Mouse (Mus musculus) cerebral cortex, adult 2 months (tissue): ENCODE measurements around the gene Lef1.

Experiments
- WGBS: fragments of 180-500 bp; shearing (Covaris S2); methylation state at CpG from one replicate; pipeline ENCODE4 v1.1.7; 2018; 5-methylcytosine and 5-hydroxymethylcytosine counted together

The Lef1 gene

DNA sequence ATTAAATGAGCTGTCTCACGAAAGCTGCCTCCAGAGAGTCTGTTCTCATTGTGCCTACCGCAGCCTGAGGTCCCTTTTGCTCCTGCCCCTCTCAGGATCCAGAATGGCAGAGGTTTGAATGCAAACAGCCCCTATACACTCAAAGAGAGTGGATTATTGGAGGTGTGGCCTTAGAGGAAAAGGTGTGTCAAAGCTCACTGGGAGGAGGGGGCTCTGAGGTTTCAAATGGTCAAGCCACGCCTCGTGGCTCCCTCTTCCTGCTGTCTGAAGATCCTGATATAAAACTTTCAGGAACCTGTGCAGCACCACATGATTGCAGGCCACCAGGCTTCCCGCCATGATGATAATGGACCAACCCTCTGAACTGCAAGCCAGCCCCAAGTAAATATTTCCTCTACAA is 137.6 kb downstream of the Lef1 start:
- 92% methylated on average over 5 of the region's 5 CpGs for WGBS

DNA sequence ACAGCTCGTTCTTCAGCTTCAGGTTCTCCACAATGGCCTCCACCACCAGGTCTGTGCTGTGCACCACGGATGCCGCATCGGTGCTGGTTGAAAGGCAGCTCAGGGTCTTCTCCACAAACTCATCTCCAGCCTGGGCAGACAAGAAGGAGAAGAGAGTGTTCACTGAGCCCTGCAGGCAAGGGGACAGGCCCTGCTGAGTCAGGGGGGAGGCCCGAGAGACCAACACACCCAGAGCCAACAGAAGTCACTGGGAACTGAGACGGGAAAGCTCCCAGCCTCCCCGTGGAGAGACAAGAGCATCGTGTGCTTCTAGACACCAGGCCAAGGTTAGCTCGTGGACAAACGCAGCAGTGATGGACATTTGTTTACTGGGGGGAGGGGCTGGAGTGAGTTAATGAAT is 138.2 kb downstream of the Lef1 start:
- 87% methylated on average over 10 of the region's 10 CpGs for WGBS

DNA sequence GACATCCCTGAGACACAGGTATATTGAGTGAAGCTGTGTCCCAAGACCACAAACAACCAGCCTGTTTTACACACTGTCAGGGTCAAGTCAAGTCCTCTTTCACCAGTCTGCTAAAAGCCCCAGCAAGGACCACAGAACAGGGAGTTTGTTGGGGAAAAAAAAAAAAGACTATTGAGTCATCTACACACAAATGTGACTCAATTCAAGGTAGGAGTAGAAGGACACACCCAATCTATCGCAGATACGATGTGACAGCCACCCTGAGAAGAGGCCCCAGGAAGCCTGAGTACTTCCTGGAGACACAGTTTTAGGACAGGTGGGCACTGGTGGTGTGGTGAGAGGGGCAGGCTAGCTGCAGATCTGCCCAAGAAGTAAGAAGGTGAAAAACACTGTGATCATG is 140.0 kb downstream of the Lef1 start:
- WGBS: 66% methylated on average over 2 of the region's 2 CpGs

DNA sequence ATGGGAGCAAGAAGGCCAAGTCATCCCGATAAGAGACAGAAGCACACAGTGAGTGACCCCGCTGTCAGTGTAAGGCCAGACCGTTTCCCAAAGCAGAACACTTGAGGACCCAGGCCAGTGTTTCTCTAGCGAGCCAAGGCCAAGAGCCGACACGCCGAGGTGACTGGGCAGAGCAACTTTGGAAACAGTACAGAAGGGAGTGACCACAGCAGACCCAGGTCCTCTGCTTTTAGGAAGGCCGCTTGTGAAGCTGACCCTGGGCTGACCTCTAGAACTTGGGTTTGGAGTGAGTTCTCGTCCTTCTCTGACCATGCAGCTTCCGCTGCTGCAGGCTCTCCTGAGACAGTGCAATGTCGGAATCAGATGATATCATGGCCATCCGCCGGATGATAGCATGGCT is 140.7 kb downstream of the Lef1 start:
- WGBS: 91% methylated on average over 13 of the region's 13 CpGs

DNA sequence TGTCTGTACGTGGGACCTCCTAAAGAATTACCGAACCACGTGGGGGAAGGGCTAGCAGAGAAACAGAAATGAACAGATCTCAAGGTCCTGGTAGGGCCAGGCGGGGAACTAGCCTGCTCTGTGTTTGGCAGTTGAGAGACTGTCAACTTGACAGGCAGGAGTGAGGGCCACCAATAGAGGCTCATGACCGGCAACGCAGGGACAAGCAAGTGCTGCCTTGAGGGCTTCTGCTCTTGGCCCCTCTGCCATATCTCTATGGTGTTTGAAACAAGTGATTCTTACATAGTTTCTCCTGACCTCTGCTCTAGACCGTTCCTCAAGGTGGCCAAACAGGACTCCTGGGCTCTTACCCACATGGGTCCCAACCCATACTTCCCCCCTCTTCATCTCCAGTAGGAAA is 141.3 kb downstream of the Lef1 start:
- 95% methylated on average over 7 of the region's 7 CpGs for WGBS

DNA sequence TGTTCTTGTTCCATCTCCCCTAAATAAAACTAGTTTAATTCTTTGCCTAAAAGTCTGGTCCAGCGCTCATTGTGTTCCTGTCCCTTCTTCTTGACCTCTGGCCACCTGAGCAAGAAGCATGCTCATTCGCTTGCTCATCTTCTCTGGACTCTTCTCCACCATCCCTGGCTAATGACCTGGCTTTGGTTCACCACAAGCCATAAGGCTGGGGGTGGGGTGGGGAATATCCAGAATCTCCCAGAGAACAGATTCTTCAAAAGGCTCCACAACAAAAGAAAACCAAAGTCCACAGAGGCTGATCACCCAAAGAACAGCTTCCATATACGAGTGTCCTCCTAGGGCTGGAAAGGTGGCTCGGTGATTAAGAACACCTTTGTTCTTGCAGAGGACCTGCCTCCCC is 144.7 kb downstream of the Lef1 start:
- WGBS: 97% methylated on average over 4 of the region's 4 CpGs

DNA sequence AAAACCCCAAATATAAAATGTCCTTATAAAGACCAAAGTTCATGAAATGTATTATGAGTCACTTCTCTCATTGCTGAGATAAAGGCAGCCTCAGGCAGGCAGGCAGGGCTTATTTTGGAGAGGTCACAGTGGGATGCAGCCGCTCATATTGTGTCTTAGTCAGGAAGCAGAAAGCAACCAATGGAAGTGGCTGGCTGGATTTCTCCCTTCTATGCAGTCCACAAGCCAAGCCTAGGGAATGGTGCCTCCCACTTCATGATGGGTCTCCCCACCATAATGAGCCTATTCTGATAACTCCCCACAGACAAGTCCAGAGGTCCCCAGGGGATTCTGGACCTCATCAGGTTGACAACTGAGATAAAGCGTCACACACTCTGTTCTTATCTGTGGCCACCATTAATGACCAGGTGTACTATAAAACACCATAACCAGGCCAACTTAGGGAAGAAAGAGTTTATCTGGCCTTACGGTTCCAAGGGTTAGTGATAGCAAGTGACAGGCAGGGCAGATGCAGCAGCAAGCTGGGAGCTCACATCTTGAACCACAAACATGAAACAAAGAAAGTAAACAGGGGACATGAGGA is 145.2 kb downstream of the Lef1 start:
- 99% methylated on average over 3 of the region's 3 CpGs for WGBS

DNA sequence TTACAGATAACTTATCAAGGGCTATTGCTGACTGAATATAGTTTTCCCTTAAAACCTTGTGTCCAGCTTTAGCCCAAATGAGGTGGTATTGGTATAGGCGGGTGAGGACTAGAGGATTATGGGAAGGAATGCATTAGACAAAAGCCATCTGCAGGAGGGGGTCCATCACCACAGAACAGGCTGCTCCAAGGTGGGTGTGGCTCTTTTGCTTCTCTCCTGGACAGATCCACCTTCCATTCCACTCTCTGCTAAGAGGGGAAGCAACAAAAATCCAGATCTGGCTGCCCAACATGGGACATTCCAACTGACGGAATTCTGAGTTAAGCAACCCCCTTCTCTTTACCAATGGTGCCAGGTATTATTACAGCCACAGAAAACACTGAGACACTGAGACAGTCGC is 148.7 kb downstream of the Lef1 start:
- WGBS: 80% methylated on average over 3 of the region's 3 CpGs

DNA sequence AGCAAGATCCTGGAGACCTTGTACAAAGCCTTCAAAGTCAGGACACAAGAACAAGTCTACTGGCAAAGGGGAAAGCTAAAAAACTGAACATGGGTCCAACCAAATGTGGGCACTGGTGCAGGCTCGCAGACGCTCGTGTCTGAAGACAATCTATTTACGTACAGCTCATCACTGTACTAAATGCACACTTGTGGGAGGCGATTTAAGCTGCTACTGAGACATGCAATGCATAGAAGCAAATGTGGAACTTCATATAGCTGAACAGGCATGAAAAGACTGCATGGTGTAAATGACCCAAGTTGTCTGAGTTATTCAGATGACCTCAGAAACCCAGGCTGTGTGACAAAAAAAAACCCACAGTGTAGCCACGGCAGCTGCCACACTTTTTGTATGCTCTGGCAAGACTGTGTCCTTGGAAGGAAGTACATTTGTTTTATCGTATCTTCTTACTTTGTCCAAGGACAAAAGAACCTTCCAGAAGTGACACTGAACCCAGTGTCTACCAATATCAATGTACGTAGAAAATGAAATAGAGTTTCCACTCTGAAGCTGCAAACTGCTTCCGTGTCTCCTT is 149.2 kb downstream of the Lef1 start:
- 54% methylated on average over 9 of the region's 9 CpGs for WGBS

DNA sequence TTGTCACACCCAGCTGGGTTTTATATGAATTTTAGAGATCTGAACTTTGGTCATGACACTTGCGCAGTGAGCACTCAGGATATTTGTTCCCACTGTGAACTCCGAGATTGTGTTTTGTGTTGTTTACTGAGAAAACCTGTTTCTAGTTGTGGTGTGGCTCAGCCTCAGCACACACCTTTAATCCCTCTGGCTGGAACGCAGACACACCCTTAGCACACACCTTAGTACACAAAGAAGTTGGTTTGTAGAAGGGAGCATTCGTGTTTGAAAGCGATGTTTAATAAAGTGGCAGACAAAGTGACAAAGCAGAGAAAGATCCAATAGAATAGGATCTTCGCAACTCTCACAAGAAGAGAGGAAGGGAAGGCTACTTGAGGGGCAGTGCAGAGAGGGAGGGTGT is 150.1 kb downstream of the Lef1 start:
- 97% methylated on average over 6 of the region's 6 CpGs for WGBS

DNA sequence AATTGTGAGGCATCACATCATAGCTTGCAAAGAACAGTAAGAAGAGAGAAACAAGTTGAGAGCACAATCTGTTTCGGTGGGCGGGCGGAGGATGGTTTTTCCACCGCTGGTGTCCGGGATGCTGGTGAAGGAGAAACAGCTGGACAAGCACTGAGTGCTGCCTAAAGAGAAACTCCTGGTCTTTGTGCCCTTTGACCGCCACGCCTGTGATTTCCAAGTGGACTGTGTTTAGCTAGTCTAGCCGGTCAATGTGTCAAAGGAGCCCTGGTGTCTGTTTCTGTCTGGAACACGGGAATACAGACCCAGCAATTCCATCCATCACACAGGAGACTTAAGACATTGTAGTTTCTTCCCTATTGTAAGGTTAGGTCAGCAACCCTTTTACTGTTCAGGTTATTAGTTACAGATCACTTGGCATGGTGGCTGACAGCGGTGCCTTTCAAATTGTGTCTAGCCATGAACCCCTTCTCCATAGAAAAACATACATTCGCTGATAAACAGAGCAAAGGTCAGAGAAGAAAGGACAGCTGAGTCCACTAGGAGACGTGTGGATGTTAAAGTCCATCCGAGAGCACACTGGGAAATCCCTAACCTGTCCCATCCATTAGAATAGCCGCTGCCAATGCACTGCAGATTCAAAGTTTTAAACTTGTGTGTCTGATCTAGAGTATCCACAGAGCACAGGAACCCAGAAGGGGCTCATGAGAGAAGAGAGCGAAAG is 153.7 kb downstream of the Lef1 start:
- 93% methylated on average over 15 of the region's 15 CpGs for WGBS

DNA sequence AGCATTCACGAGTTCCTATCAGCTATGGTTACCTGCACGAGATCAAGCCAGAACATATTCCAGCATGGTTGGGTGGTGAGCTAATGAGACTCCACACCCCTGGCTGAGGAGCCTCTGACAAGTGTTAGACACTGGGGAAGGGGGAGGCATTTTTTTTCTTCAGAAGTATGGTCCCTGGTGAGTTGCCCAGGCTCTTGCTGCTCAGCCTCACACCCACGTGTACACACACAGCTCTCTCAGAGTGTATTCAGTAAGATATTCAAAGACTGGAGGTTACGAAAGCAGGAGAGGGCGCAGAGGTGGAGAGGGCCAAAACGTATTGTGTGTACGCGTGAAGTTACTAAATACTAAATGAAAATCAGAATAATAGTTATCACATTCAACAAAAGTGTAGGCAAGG is 155.2 kb downstream of the Lef1 start:
- WGBS: 74% methylated on average over 8 of the region's 8 CpGs

DNA sequence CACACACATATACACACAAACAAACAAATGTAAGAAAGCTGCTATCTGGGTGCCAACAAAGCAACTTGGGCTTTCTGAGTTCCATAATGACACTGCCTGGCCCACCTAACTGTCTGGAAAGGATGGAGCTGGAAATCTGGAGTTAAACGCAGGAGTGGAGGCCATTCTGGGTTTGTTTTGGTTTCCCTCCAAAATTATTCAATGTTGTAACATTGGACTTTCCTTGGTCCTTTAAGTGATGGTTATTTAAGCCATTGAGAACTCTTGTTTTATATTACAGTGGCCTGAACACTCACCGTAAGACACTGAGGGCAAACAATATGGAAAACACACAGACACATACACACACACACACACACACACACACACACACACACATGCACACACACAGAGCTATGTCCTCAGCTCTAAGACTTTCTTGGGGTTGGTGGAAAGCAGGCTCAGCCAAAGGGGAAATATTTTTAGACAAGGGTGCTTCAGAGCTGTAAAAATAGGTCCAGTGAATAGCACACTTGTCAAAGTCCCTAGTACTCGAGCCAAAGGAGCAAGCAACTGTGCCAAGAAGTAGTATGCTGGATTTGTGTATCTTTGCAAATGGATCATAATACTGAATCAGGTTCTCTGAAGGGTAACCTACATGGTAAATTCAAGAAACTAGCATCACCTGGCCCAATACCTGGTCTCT is 156.2 kb downstream of the Lef1 start:
- 71% methylated on average over 3 of the region's 3 CpGs for WGBS

DNA sequence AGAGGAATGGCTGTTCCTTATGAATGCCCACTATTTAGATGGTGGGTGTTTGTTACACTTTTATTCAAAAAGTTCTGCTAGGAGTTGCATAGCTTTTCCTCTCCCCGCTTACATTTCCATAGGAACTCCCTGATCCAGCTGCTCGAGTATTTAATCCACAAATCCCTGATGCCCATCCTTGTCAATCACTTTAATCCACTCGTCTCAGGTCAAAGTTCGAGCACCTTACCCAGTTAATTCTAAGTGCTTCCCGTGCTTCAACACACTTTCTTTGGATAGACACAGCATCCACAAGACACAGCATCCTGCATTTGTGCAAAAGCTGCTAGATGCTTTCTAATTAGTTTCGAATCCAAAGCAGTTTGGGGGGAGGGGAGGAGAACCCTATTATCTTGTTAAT is 160.1 kb downstream of the Lef1 start:
- 75% methylated on average over 6 of the region's 6 CpGs for WGBS

DNA sequence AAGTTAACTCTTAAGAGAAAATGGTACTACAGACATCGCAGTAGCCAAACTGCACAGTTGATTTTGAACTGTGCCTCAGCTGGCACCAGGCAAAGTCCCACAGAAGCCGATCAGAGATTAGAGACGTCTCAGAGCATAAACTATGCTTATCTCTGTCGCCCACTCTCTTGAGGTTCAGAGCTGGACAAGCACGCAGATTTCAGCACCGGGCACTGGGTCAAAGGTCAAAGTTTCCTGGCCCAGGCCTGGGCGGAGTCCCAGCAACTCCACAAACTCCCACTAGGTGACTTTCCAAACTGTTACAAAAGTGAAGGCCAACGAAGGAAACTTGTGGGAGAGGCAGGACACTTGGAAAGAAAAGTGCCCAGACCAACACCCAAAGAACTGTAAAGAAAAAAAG is 160.9 kb downstream of the Lef1 start:
- WGBS: 15% methylated on average over 8 of the region's 8 CpGs

DNA sequence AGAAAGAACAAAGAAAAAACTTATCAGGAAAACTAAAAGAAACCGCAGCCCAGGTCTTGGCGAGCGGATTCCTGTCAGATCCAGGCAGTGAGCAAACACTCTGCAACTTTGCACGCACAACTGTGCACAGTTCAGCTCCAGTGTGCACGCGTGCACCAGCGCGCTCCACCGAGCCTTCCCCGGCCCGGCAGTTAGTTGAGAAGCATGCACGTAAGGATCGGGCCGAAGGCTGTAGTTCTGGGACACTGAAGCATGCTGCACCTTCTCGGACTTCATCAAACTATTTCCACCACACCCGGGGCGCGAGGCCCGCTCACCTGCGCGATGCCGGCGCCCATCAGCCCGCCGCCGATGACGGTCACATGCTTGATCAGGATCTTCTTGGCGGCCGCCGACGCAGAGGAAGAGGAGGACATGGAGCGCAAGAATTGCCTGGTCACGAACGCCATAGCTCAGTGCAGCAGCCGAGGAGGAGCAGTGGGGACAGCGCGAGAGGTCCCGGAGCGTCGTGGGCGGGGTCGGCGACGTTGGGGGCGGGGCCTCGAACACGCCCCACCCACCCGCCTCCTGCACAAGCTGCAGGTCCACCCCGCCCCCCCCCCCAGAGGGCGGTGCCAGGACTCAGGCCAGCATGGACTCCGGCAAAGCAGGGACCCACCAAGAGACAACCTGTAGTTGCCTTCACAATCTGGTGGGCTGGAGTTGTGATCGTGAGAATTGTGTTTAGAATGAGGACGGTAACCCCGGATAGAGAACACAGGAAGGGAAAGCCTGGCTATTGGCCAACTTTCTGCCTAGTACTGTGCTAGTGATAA is 161.5 kb downstream of the Lef1 start, which contains the start of gene Hadh:
Gene Hadh, minus strand, starts transcription at position 543 of the 815 bp plus-strand sequence.
- WGBS: under 1% methylated on average over 54 of the region's 54 CpGs

DNA sequence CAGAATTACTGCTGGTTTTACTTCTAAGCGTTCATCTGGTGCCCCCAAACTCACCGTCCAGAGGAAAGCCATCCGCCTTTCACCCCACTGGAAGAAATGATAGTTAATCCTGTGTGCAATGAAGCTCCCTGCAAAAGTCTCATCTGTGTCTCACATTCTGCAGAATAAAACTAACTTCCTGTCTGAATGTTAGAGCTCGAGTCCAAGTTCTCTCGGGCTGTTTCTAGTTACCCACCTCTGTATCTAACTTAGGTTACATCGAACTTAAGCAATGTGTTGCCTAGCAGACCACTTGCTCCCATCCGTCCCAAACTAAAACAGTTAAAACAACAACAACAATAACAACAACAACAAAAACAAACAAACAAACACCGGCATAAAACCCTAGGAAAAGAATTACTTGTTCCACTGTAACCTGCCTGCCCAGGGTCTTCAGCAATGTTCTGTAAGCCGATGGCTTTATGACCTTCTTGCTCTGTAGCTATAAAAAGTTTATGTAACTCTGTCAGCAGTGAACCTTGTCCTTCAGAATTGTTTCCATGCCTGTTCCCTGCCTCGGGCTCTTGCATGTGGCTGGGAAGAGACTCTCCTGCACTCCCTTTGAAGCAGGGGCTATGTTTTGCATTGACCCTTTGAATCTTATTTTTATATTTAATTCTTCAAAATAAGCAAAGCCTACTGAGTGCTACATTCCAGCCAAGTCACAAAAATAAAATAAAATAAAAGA is 162.3 kb downstream of the Lef1 start:
- 33% methylated on average over 10 of the region's 10 CpGs for WGBS
